Mouse (Mus musculus) CH12.LX (cell line): ENCODE results near the gene Fat3. TPM values are rescaled to one million over a fixed set of nuclear protein-coding genes. Genes with fewer than 3 reads are reported as not detected.

Experiments used
- DNase-seq: peaks from one replicate; pipeline ENCODE4 v3.0.0-alpha.2; 2013; ENCODE audit errors: extremely low read depth
- H3K27ac ChIP-seq: 2 replicates; pipeline ENCODE4 v1.5.1; 2012; ENCODE audit warnings: low read depth, mild to moderate bottlenecking, control low read depth, moderate library complexity; ENCODE audit not compliant: insufficient read depth
- H3K27me3 ChIP-seq: replicated peaks from 2 replicates; pipeline ENCODE3; 2012; ENCODE audit warnings: inconsistent platforms
- H3K36me3 ChIP-seq, 2 experiments: replicated peaks in 1 of 2; 2 replicates each; pipeline versions ENCODE3 to v1.6.1; 2012; ENCODE audit warnings: inconsistent platforms in 1 of 2, low read length in 1 of 2, mild to moderate bottlenecking in 1 of 2, mixed read lengths in 1 of 2, moderate library complexity in 1 of 2; ENCODE audit not compliant: control insufficient read depth in 1 of 2, insufficient read depth in 1 of 2
- H3K4me1 ChIP-seq, 2 experiments: 2 replicates each; pipeline ENCODE4 v1.6.1; 2012; ENCODE audit warnings: inconsistent platforms in 1 of 2, moderate library complexity in 1 of 2; ENCODE audit not compliant: insufficient read depth in 2 of 2, control insufficient read depth in 1 of 2
- H3K4me2 ChIP-seq: 2 replicates; pipeline ENCODE4 v1.6.1; 2012; ENCODE audit warnings: low read depth, mild to moderate bottlenecking, control low read depth; ENCODE audit not compliant: poor library complexity, insufficient read depth, severe bottlenecking
- H3K4me3 ChIP-seq, 3 experiments: fragments of 150-350 bp in 1 of 3; sonication (generic) in 1 of 3; replicated peaks in 1 of 3; 2 replicates each; pipeline versions ENCODE3 to v1.5.1; 2011 to 2012; ENCODE audit warnings: low read depth in 2 of 3, low read length in 2 of 3, mild to moderate bottlenecking in 2 of 3, moderate library complexity in 2 of 3, control low read depth in 1 of 3, improper control_type of control experiment in 1 of 3, inconsistent platforms in 1 of 3, mixed read lengths in 1 of 3; ENCODE audit not compliant: poor library complexity in 1 of 3
- H3K79me2 ChIP-seq: replicated peaks from 2 replicates; pipeline ENCODE4 v1.6.1; 2012; ENCODE audit warnings: mild to moderate bottlenecking, moderate library complexity; ENCODE audit not compliant: control insufficient read depth, poor library complexity, insufficient read depth, severe bottlenecking; ENCODE audit errors: extremely low read depth
- H3K9ac ChIP-seq: 2 replicates; pipeline ENCODE4 v1.6.1; 2012; ENCODE audit warnings: low read depth, mild to moderate bottlenecking, control low read depth, moderate library complexity; ENCODE audit not compliant: insufficient read depth
- H3K9me3 ChIP-seq: replicated peaks from 2 replicates; pipeline ENCODE3; 2012; ENCODE audit warnings: low read length, inconsistent platforms, mixed read lengths
- BHLHE40 ChIP-seq: IDR thresholded peaks from 2 replicates; pipeline ENCODE4 v1.6.1; 2011; ENCODE audit warnings: mild to moderate bottlenecking, low read depth, low read length, improper control_type of control experiment
- CTCF ChIP-seq, 2 experiments: IDR thresholded peaks in 1 of 2; conservative IDR thresholded peaks in 1 of 2; 2 replicates each; pipeline ENCODE4 v1.5.1; 2011 to 2012; ENCODE audit warnings: low read depth in 2 of 2, low read length in 2 of 2, improper control_type of control experiment in 1 of 2, inconsistent platforms in 1 of 2, mild to moderate bottlenecking in 1 of 2, moderate library complexity in 1 of 2
- E2F4 ChIP-seq: IDR thresholded peaks from 2 replicates; pipeline ENCODE4 v1.6.1; 2011; ENCODE audit warnings: low read depth, low read length, improper control_type of control experiment; ENCODE audit not compliant: insufficient replicate concordance
- ELF1 ChIP-seq: IDR thresholded peaks from 2 replicates; pipeline ENCODE4 v1.6.1; 2014; ENCODE audit warnings: low read depth, mild to moderate bottlenecking, inconsistent platforms, low read length, improper control_type of control experiment
- ETS1 ChIP-seq: conservative IDR thresholded peaks from 2 replicates; pipeline ENCODE4 v1.6.1; 2012; ENCODE audit warnings: low read depth, mild to moderate bottlenecking, inconsistent platforms, low read length, improper control_type of control experiment, moderate library complexity
- GABPA ChIP-seq: IDR thresholded peaks from 2 replicates; pipeline ENCODE4 v1.6.1; 2012; ENCODE audit warnings: low read depth, low read length, improper control_type of control experiment, inconsistent platforms; ENCODE audit not compliant: insufficient replicate concordance
- IRF4 ChIP-seq: IDR thresholded peaks from 2 replicates; pipeline ENCODE4 v1.6.1; 2014; ENCODE audit warnings: low read depth, mild to moderate bottlenecking, inconsistent platforms, low read length, improper control_type of control experiment
- JUND ChIP-seq: conservative IDR thresholded peaks from 2 replicates; pipeline ENCODE4 v1.6.1; 2011; ENCODE audit warnings: low read depth, low read length, improper control_type of control experiment
- KAT2A ChIP-seq: IDR thresholded peaks from 2 replicates; pipeline ENCODE4 v1.6.1; 2012; ENCODE audit warnings: low read length, improper control_type of control experiment, inconsistent platforms; ENCODE audit not compliant: insufficient replicate concordance
- MAFK ChIP-seq: IDR thresholded peaks from 2 replicates; pipeline ENCODE4 v1.6.1; 2011; ENCODE audit warnings: low read length, improper control_type of control experiment; ENCODE audit not compliant: insufficient replicate concordance
- MAZ ChIP-seq: IDR thresholded peaks from 2 replicates; pipeline ENCODE4 v1.6.1; 2012; ENCODE audit warnings: low read depth, mild to moderate bottlenecking, inconsistent platforms, low read length, improper control_type of control experiment, moderate library complexity
- MXI1 ChIP-seq: IDR thresholded peaks from 2 replicates; pipeline ENCODE4 v1.6.1; 2011; ENCODE audit warnings: mild to moderate bottlenecking, low read depth, low read length, improper control_type of control experiment
- MYC ChIP-seq: IDR thresholded peaks from 2 replicates; pipeline ENCODE4 v1.6.1; 2011; ENCODE audit warnings: low read depth, mild to moderate bottlenecking, improper control_type of control experiment, low read length
- NRF1 ChIP-seq: IDR thresholded peaks from 2 replicates; pipeline ENCODE4 v1.6.1; 2014; ENCODE audit warnings: low read depth, mild to moderate bottlenecking, inconsistent platforms, low read length, improper control_type of control experiment, moderate library complexity
- PAX5 ChIP-seq: IDR thresholded peaks from 2 replicates; pipeline ENCODE4 v1.6.1; 2012; ENCODE audit warnings: low read length, inconsistent platforms, mixed read lengths
- POLR2A ChIP-seq: IDR thresholded peaks from 2 replicates; pipeline ENCODE4 v1.6.1; 2011; ENCODE audit warnings: low read depth, mild to moderate bottlenecking, improper control_type of control experiment, low read length
- POLR2AphosphoS2 ChIP-seq: IDR thresholded peaks from 2 replicates; pipeline ENCODE4 v1.6.1; 2011; ENCODE audit warnings: low read depth, low read length, improper control_type of control experiment
- RAD21 ChIP-seq: IDR thresholded peaks from 2 replicates; pipeline ENCODE4 v1.6.1; 2011; ENCODE audit warnings: low read depth, mild to moderate bottlenecking, low read length, improper control_type of control experiment, moderate library complexity
- RCOR1 ChIP-seq: conservative IDR thresholded peaks from 2 replicates; pipeline ENCODE4 v1.6.1; 2012; ENCODE audit warnings: low read depth, mild to moderate bottlenecking, inconsistent platforms, low read length, improper control_type of control experiment
- SIN3A ChIP-seq: IDR thresholded peaks from 2 replicates; pipeline ENCODE4 v1.6.1; 2012; ENCODE audit warnings: low read length, improper control_type of control experiment, inconsistent platforms
- SMC3 ChIP-seq: IDR thresholded peaks from 2 replicates; pipeline ENCODE4 v1.6.1; 2011; ENCODE audit warnings: low read depth, low read length, improper control_type of control experiment
- TBP ChIP-seq: conservative IDR thresholded peaks from 2 replicates; pipeline ENCODE4 v1.6.1; 2011; ENCODE audit warnings: low read depth, low read length, improper control_type of control experiment
- TCF12 ChIP-seq: IDR thresholded peaks from 2 replicates; pipeline ENCODE4 v1.6.1; 2014; ENCODE audit warnings: low read depth, mild to moderate bottlenecking, inconsistent platforms, low read length, improper control_type of control experiment
- UBTF ChIP-seq: IDR thresholded peaks from 2 replicates; pipeline ENCODE4 v1.6.1; 2012; ENCODE audit warnings: low read depth, mild to moderate bottlenecking, inconsistent platforms, low read length, improper control_type of control experiment, moderate library complexity
- USF1 ChIP-seq: IDR thresholded peaks from 2 replicates; pipeline ENCODE4 v1.6.1; 2014; ENCODE audit warnings: low read depth, mild to moderate bottlenecking, inconsistent platforms, low read length, improper control_type of control experiment
- USF2 ChIP-seq: conservative IDR thresholded peaks from 2 replicates; pipeline ENCODE4 v1.6.1; 2011; ENCODE audit warnings: low read depth, low read length, improper control_type of control experiment
- ZC3H11A ChIP-seq: IDR thresholded peaks from 2 replicates; pipeline ENCODE4 v1.6.1; 2012; ENCODE audit warnings: low read depth, mild to moderate bottlenecking, inconsistent platforms, low read length, improper control_type of control experiment
- ZMIZ1 ChIP-seq: IDR thresholded peaks from 2 replicates; pipeline ENCODE4 v1.6.1; 2012; ENCODE audit warnings: low read depth, mild to moderate bottlenecking, inconsistent platforms, low read length, improper control_type of control experiment
- ZNF384 ChIP-seq: IDR thresholded peaks from 2 replicates; pipeline ENCODE4 v1.6.1; 2012; ENCODE audit warnings: low read depth, low read length, improper control_type of control experiment, inconsistent platforms
- dilution Hi-C: fragments of 300-500 bp; cut with MboI; formaldehyde crosslinking; loops from 2 replicates; pipeline ENCODE4 v1.14.3; 2020; ENCODE audit warnings: low sequenced_read_pairs; ENCODE audit not compliant: extremely low pct_unique_long_range_greater_than_20kb, extremely low pct_ligation_motif_present
- in situ Hi-C: fragments of 300-500 bp; cut with MboI; formaldehyde crosslinking; loops from 3 replicates; pipeline ENCODE4 v1.14.3; 2019; ENCODE audit warnings: low sequenced_read_pairs, low pct_ligation_motif_present, low pct_unique_long_range_greater_than_20kb, mixed read lengths
- polyA plus RNA-seq: library from polyadenylated mRNA; unstranded; fragments of >175 nt; gene quantifications from 2 replicates; pipeline ENCODE4 v1.2.1, GENCODE M21; 2012; ENCODE audit warnings: low read depth; ENCODE audit not compliant: insufficient read length
- total RNA-seq, 2 experiments: library from RNA; depleted of rRNA; stranded (reverse); fragments of 300-350 nt in 1 of 2; fragments of >200 nt in 1 of 2; gene quantifications; 2 replicates each; pipeline ENCODE4 v1.2.3; 2012 to 2014

Fat3 gene
- total and polyA plus RNA-seq, 3 experiments: 0.03 to 0.07 TPM; not detected in 1

DNA sequence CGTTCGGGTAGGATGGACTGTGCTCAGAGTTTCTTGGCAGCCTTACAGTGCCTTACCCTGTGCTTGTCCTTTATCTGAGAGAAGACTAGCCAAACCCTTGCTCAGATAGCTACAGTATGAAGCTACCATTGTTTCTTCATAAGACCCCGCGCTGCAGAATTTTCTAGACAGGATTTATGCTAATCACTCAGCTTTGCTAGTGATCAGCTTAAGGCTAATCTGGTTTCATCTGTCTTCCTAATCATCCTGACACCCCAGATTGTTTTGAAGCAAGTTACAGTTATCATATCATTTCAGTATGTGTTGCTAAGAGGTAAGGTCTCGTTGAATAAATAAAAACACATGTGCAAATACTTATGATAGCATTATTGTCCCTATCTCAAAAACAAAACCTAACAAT is 493.6 kb downstream of the Fat3 start:
- Histone ChIP-seq H3K4me1 (no peaks in the 10 kb centered on the region), H3K4me2 (no peak overlapping the region), H3K79me2 (no peaks in the 10 kb centered on the region), H3K4me3 (no peak overlapping the region), H3K27me3 (no peaks in the 10 kb centered on the region), H3K36me3 (no peaks in the 10 kb centered on the region), H3K9me3 (no peaks in the 10 kb centered on the region), H3K27ac (no peak overlapping the region), H3K9ac (no peak overlapping the region)
- TF ChIP-seq MYC: no peak
- no peak for TF ChIP-seq MAFK
- no peak for TF ChIP-seq USF2
- no peak for TF ChIP-seq IRF4
- TF ChIP-seq ZNF384: no peak
- TF ChIP-seq MAZ: no peak
- TF ChIP-seq TCF12: no peak
- TF ChIP-seq POLR2A: no peak
- no peak for TF ChIP-seq RAD21
- no peak for TF ChIP-seq TBP
- no peak for TF ChIP-seq ZC3H11A
- no peak for TF ChIP-seq ELF1
- no peak for TF ChIP-seq RCOR1
- no peak for TF ChIP-seq SMC3
- TF ChIP-seq MXI1: no peak
- TF ChIP-seq E2F4: no peak
- no peak for TF ChIP-seq UBTF
- no peak for TF ChIP-seq JUND
- no peak for TF ChIP-seq SIN3A
- no peak for TF ChIP-seq ZMIZ1
- no peak for DNase-seq
- dilution Hi-C loops: no loop called here
- in situ Hi-C loops: no loop called here

DNA sequence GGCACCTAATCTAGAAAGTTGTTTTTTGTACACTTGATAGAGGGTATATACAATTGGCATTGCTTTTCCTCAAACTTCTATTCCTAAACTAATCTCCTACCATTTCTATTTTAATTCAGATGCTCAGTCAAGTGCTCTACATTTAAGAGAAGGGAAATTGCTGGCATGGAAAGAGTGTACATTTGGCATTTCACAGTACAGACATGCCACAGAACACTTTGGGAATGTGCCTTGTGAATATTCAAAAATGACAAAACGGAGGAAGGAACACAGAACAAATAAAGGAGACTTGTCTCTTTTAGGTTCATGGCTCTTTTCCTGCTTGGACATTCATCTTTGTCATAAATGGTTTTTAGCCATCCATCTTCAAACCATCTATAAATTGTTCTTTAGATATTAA is 498.1 kb downstream of the Fat3 start:
- dilution Hi-C loops: no loop called here
- no peak overlapping the region for H3K4me3 ChIP-seq
- no peaks in the 10 kb centered on the region for H3K79me2 ChIP-seq
- no peak overlapping the region for H3K9ac ChIP-seq
- H3K36me3 ChIP-seq: no peaks in the 10 kb centered on the region
- no peak overlapping the region for H3K4me2 ChIP-seq
- no peaks in the 10 kb centered on the region for H3K27me3 ChIP-seq
- TF ChIP-seq PAX5: no peak
- no peak for TF ChIP-seq USF1
- no peak for TF ChIP-seq UBTF
- TF ChIP-seq BHLHE40: no peak
- TF ChIP-seq NRF1: no peak
- no peak for TF ChIP-seq JUND
- TF ChIP-seq ETS1: no peak
- TF ChIP-seq GABPA: no peak
- TF ChIP-seq POLR2AphosphoS2: no peak
- no peak for TF ChIP-seq ELF1
- no peak for TF ChIP-seq MAZ
- TF ChIP-seq IRF4: no peak
- TF ChIP-seq ZC3H11A: no peak
- no peak for TF ChIP-seq SMC3
- TF ChIP-seq CTCF (conservative IDR thresholded peaks at IDR 0.05 in 1 of 2, IDR thresholded peaks at IDR 0.05 in 1 of 2; ENCODE audit: low read depth in 2 of 2, low read length in 2 of 2): no peak
- TF ChIP-seq KAT2A: no peak
- TF ChIP-seq ZMIZ1: no peak
- no peak for TF ChIP-seq MXI1
- TF ChIP-seq, all 38 proteins: peak for 0
- Histone ChIP-seq H3K4me1 (no peaks in the 10 kb centered on the region), H3K9me3 (no peaks in the 10 kb centered on the region), H3K27ac (no peak overlapping the region)
- in situ Hi-C loops: no loop called here
- DNase-seq: no peak
